Mouse (Mus musculus) cerebral cortex, adult 2 months (tissue): ENCODE measurements around the gene Tmem158.

Experiments
- WGBS: fragments of 180-500 bp; shearing (Covaris S2); methylation state at CpG from one replicate; pipeline ENCODE4 v1.1.7; 2018; 5-methylcytosine and 5-hydroxymethylcytosine counted together

Tmem158 gene

DNA sequence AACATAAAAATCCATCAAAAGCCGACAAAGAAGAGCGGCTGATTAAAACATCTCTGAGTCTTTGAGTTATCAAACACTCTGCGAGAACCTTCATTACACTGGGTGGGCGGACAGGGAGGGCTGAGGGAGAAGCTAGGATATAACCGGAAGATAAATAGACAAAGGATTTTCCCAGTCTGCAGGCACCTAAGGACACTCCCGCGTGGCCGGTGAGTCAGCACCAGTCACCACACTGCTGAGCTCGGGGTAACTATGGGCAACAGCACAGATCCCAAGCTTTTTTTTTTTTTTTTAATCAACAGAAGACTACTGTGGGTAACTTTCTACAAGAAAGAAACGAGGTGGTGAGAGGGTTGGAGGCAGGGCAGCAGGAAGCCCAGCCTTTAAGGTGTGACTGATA lies 16.6 kb downstream of the Tmem158 start:
- 25% methylated on average over 10 of the region's 10 CpGs for WGBS

DNA sequence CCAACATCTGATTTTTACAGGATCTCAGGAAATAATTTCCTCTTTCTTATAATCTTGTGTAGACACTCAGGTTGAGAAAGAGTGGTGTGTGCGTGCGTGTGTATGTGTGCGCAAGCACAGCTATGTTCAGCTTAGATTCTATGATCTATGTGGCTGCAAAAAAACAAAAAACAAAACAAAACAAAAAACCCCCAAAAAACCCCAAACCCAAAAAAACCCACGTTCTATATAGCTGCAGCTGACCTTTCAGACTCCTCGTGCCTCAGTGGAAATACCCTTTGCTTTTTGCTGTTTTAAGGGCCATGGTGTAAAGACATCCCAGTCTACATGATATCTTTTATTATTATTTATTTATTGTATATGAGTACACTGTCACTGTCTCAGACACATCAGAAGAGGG lies 19.4 kb downstream of the Tmem158 start:
- 98% methylated on average over 5 of the region's 5 CpGs for WGBS

GRCm38 (mm10) chr9:123240751-123241150 lies 19.8 kb downstream of the Tmem158 start:
- WGBS: 90% methylated on average over 2 of the region's 2 CpGs

GRCm38 (mm10) chr9:123240271-123240670 lies 20.3 kb downstream of the Tmem158 start:
- WGBS: 85% methylated on average over 5 of the region's 5 CpGs

GRCm38 (mm10) chr9:123239651-123240050 lies 20.9 kb downstream of the Tmem158 start:
- 66% methylated on average over 2 of the region's 2 CpGs for WGBS

GRCm38 (mm10) chr9:123238256-123239045 lies 22.1 kb downstream of the Tmem158 start:
- WGBS: 47% methylated on average over 4 of the region's 4 CpGs

- 12% methylated on average over 2 of the region's 2 CpGs for whole genome bisulfite sequencing
Observed at GRCm38 (mm10) chr9:123237739-123238138, 22.8 kb downstream of the Tmem158 start.

DNA sequence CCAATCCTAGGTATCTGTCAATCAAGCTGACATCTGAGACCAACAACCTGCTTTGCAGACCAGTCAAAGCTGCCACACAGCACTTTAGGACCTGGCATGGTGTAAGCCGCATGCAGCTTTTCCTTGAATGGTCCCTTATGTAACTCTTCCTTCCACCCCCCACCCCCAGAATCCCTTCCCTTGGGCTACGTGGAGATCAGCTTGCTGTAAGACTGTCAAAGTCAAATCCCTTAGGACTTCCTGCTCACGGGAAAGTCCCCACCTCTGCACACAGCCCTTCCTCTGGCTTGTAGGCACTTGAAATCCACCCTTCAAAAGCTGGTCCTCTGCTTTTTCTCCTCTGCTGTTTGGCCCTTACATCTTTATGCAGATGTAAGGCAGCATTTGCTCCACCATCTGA lies 24.9 kb downstream of the Tmem158 start:
- 37% methylated on average over 3 of the region's 3 CpGs for WGBS

GRCm38 (mm10) chr9:123229826-123230225 lies 30.7 kb downstream of the Tmem158 start:
- WGBS: 79% methylated on average over 4 of the region's 4 CpGs

DNA sequence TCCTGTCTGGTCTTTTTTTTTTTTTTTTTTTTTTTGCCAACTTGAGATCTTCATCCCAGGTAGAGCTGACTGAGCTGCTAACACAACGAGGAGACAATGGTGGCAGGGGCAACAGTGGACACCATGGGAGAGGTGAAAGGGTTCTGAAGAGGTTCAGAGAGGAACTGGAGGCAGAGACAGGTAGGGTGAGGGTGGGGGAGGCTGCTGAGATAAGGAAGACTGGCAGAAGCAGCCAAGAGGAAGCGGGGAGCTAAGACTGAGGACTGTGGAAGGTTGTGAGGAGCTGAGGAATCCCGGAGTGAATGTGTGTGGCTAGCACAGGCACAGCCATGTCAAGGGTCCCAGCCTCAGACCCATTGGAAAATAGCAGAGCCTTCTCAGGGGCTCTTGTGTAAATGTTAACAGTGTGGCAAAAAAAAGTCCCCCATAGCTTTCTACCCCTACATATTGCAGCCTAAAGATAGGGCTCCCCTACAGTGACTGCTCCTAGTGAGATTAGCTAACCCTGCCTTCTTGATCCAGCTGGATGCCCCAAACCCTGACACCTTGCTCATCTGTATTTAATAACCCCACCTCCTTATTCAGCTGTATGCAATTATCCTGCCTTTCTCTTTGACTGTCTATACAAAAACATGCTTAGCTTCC lies 33.3 kb downstream of the Tmem158 start:
- 89% methylated on average over 3 of the region's 3 CpGs for WGBS

DNA sequence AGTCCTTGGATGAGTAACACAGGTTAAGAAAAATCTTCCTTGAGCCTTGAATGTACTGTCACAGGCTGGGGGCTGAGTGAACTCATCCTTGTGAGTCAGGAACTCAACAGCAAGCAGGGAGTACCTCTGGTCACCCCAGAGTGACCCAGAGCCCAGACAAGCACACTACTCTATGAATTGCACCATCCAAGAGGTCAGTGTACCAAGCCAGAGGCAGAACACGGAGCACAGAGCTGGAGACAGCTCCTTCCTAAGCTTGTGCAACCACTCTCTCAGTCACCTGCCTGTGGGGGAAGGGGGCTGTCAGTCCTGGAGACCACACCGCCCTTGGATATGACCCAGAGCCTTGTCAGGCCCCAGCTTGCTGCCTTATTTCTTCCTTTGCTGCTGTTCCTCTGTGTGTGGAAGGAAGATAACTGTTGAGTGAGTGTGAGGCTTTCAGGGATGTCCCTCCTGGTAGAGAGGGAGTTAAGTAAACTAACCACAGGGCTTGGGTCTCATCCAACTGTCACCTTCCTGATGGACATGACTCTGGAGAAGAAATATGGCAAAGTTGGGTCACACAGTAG lies 35.6 kb downstream of the Tmem158 start:
- 85% methylated on average over 2 of the region's 2 CpGs for WGBS

DNA sequence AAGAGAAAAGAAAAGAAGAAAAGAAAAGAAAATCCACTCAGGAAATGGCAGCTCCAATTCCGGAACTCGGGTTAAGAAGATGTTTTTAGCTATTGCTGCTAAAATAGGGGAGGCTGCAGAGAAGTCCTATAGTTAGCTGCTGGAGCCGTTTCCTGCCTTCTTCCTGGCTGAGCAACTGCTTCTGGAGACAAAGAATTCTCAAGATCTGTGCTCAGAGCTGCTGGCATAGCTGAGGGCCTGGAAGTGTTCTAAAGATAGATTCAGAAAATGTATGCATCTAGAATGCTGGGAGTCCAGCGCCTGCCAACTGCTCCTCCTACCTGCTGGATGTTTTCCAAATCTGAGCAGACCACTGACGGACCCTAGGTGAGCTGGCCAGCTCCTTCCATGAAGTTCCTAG lies 40.7 kb downstream of the Tmem158 start:
- WGBS: 14% methylated on average over 5 of the region's 5 CpGs

GRCm38 (mm10) chr9:123215621-123216440 lies 44.7 kb downstream of the Tmem158 start, which contains the start of gene Cdcp1:
TSS of gene Cdcp1 (minus strand) at chr9:123216038.
- WGBS: 28% methylated on average over 45 of the region's 45 CpGs

GRCm38 (mm10) chr9:123213371-123213770 lies 47.2 kb downstream of the Tmem158 start:
- WGBS: 77% methylated on average over 9 of the region's 9 CpGs
